Mouse (Mus musculus): ENCODE measurements around the gene Metap2.
A peak's percentile ranks its signal among the peaks of the same experiment; 100 is the strongest.

Metap2 gene

GRCm38 (mm10) chr10:93911326-93911725 is 14.4 kb upstream of the Metap2 start:
- DNase-seq (ENCODE audit: low spot score), result no peak

- DNase-seq (ENCODE audit: low spot score), result no peak
These were observed 13.0 kb upstream of the Metap2 start for GRCm38 (mm10) chr10:93909811-93910446.

- no peak for DNase-seq (ENCODE audit: low spot score)
These were observed 12.1 kb upstream of the Metap2 start for GRCm38 (mm10) chr10:93909015-93909414.

- no peak for DNase-seq (ENCODE audit: low spot score)
These were observed 11.6 kb upstream of the Metap2 start for GRCm38 (mm10) chr10:93908540-93908939.

- no peak for DNase-seq (ENCODE audit: low spot score)
These were observed 10.5 kb upstream of the Metap2 start for GRCm38 (mm10) chr10:93907376-93907775.

GRCm38 (mm10) chr10:93899907-93900306 is 3.0 kb upstream of the Metap2 start:
- DNase-seq (ENCODE audit: low spot score), result no peak

GRCm38 (mm10) chr10:93899303-93899702 is 2.4 kb upstream of the Metap2 start:
- DNase-seq (ENCODE audit: low spot score), result no peak

- DNase-seq (ENCODE audit: low spot score), result no peak
These were observed 4.3 kb downstream of the Metap2 start for GRCm38 (mm10) chr10:93892551-93892950.

- DNase-seq (ENCODE audit: low spot score), result no peak
These were observed 5.9 kb downstream of the Metap2 start for GRCm38 (mm10) chr10:93891031-93891430.

GRCm38 (mm10) chr10:93890565-93890964 is 6.3 kb downstream of the Metap2 start:
- DNase-seq (ENCODE audit: low spot score), result no peak

GRCm38 (mm10) chr10:93889976-93890375 is 6.9 kb downstream of the Metap2 start:
- DNase-seq (ENCODE audit: low spot score), result no peak

GRCm38 (mm10) chr10:93889579-93889950 is 7.3 kb downstream of the Metap2 start:
- peak; percentile 92 for DNase-seq (ENCODE audit: low spot score)

- peak; percentile 67 for DNase-seq (ENCODE audit: low spot score)
These were observed 7.8 kb downstream of the Metap2 start for GRCm38 (mm10) chr10:93888935-93889578.

GRCm38 (mm10) chr10:93888590-93888934 is 8.3 kb downstream of the Metap2 start:
- DNase-seq (ENCODE audit: low spot score), result no peak

GRCm38 (mm10) chr10:93885839-93886477 is 10.9 kb downstream of the Metap2 start:
- no peak for DNase-seq (ENCODE audit: low spot score)

- DNase-seq (ENCODE audit: low spot score), result no peak
These were observed 14.0 kb downstream of the Metap2 start for GRCm38 (mm10) chr10:93882738-93883364.

- DNase-seq (ENCODE audit: low spot score), result no peak
These were observed 15.0 kb downstream of the Metap2 start for GRCm38 (mm10) chr10:93881918-93882317.

- DNase-seq (ENCODE audit: low spot score), result no peak
These were observed 18.2 kb downstream of the Metap2 start for GRCm38 (mm10) chr10:93878732-93879131.

- DNase-seq (ENCODE audit: low spot score), result no peak
These were observed 20.1 kb downstream of the Metap2 start for GRCm38 (mm10) chr10:93876772-93877171.

- DNase-seq (ENCODE audit: low spot score), result no peak
These were observed 28.0 kb downstream of the Metap2 start for GRCm38 (mm10) chr10:93868886-93869285.

GRCm38 (mm10) chr10:93868401-93868800 is 28.5 kb downstream of the Metap2 start:
- DNase-seq (ENCODE audit: low spot score), result no peak

GRCm38 (mm10) chr10:93856095-93856494 is 40.8 kb downstream of the Metap2 start:
- DNase-seq (ENCODE audit: low spot score), result no peak

- DNase-seq (ENCODE audit: low spot score), result no peak
These were observed 41.8 kb downstream of the Metap2 start for GRCm38 (mm10) chr10:93855126-93855525.

All from testis, postnatal 10 days (tissue).